In the genomic region with DNA sequence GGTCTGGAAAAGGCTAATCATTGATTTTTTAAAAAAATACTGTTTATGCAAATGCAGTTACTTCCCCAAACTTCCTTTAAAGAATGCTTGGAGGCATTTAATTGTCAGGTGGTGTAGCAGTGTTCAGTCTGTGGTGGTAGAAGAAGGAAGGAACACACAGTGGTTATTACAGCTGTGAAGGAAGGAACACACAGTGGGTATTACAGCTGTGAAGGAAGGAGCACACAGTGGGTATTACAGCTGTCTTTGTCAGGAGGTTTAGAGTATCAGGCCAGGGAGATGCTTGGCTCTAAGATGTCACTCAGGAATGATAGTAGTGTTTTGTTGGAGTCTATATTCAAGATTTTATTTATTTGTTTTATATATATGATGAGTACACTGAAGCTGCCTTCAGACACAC, we compare ENCODE assay signal across 14 mouse cellular contexts. TPM values are rescaled to one million over a fixed set of nuclear protein-coding genes. Genes with fewer than 3 reads are reported as not detected.
DNase-seq lines count a peak whose midpoint lies in the region; ATAC-seq and TF ChIP-seq lines count a peak whose summit lies in the region.
"Had no signal": no experiment of that assay in that cellular context is flagged by ENCODE, and none has a peak within 500 bp of the region (broad histone marks: within the 10 kb centered on the region; RNA-seq: fewer than 3 reads in every experiment).

No protein-coding gene starts in this region.

- H3K36me3 ChIP-seq in forebrain, embryonic 12.5 days (replicated peaks) = peaks cover 35% of the 10 kb centered on the region
- peaks cover 23% of the 10 kb centered on the region for H3K36me3 ChIP-seq in forebrain, postnatal 0 days (ENCODE audit: insufficient read depth)
- H3K36me3 ChIP-seq in hindbrain, postnatal 0 days (ENCODE audit: insufficient read depth, low read length) = peaks cover 16% of the 10 kb centered on the region
- H3K36me3 ChIP-seq in hindbrain, embryonic 12.5 days = peaks cover 33% of the 10 kb centered on the region
- peaks cover 5% of the 10 kb centered on the region; the same call in 1 of the 2 replicates for H3K36me3 ChIP-seq in neural tube, embryonic 14.5 days (ENCODE audit: control insufficient read depth, insufficient read depth, low read length)

- H3K4me2 ChIP-seq in forebrain, embryonic 12.5 days = peak overlapping the region; percentile 75; the same call in 1 of the 2 replicates
- H3K4me2 ChIP-seq in forebrain, postnatal 0 days (ENCODE audit: low read depth) = no peak overlapping the region
- H3K4me2 ChIP-seq in hindbrain, postnatal 0 days (ENCODE audit: low read depth, low read length) = peak overlapping the region; percentile 78
- H3K4me2 ChIP-seq in hindbrain, embryonic 12.5 days (replicated peaks) = no peak overlapping the region; the same call in none of the 2 replicates
- H3K4me2 ChIP-seq in neural tube, embryonic 14.5 days (ENCODE audit: low read depth, low read length) = peak overlapping the region; percentile 76; the same call in 1 of the 2 replicates

- no peak for TF ChIP-seq CTCF in forebrain, postnatal 0 days (IDR thresholded peaks at IDR 0.05; ENCODE audit: low read depth)
- no peak for TF ChIP-seq CTCF in hindbrain, postnatal 0 days (IDR thresholded peaks at IDR 0.05; ENCODE audit: low read depth)

- H3K9ac ChIP-seq in forebrain, embryonic 12.5 days = no peak overlapping the region
- H3K9ac ChIP-seq in forebrain, postnatal 0 days = no peak overlapping the region
- 0 out of 2 replicates have a peak overlapping the region, but pooled peaks have one; percentile 24 for H3K9ac ChIP-seq in hindbrain, postnatal 0 days (replicated peaks; ENCODE audit: low read length)
- no peak overlapping the region for H3K9ac ChIP-seq in hindbrain, embryonic 12.5 days
- no peak overlapping the region for H3K9ac ChIP-seq in neural tube, embryonic 14.5 days (replicated peaks; ENCODE audit: low read depth, low read length)

- no peak for ATAC-seq in forebrain, embryonic 12.5 days (ENCODE audit: low FRiP score)
- ATAC-seq in forebrain, postnatal 0 days = no peak
- no peak for ATAC-seq in hindbrain, postnatal 0 days
- no peak for ATAC-seq in hindbrain, embryonic 12.5 days (ENCODE audit: low FRiP score)
- ATAC-seq in granulocyte monocyte progenitor cell, adult 5-6 weeks (replicated peaks; ENCODE audit: poor library complexity, severe bottlenecking) = 0 out of 2 replicates have a peak, but pooled peaks have one; percentile 17
- ATAC-seq in neural tube, embryonic 14.5 days (ENCODE audit: low read depth) = no peak

- H3K4me1 ChIP-seq in forebrain, embryonic 12.5 days = peaks cover 29% of the 10 kb centered on the region
- peaks cover 20% of the 10 kb centered on the region for H3K4me1 ChIP-seq in forebrain, postnatal 0 days (ENCODE audit: insufficient read depth)
- H3K4me1 ChIP-seq in hindbrain, postnatal 0 days (ENCODE audit: insufficient read depth, low read length) = peaks cover 15% of the 10 kb centered on the region
- peaks cover 23% of the 10 kb centered on the region for H3K4me1 ChIP-seq in hindbrain, embryonic 12.5 days
- peaks cover 22% of the 10 kb centered on the region for H3K4me1 ChIP-seq in neural tube, embryonic 14.5 days (ENCODE audit: control insufficient read depth, insufficient read depth, low read length)

- no peak overlapping the region for H3K27ac ChIP-seq in forebrain, embryonic 12.5 days
- no peak overlapping the region for H3K27ac ChIP-seq in forebrain, postnatal 0 days (ENCODE audit: low read depth, low read length)
- no peak overlapping the region for H3K27ac ChIP-seq in hindbrain, postnatal 0 days
- H3K27ac ChIP-seq in hindbrain, embryonic 12.5 days = no peak overlapping the region
- no peak overlapping the region for H3K27ac ChIP-seq in neural tube, embryonic 14.5 days (ENCODE audit: low read depth, low read length)
- H3K27ac ChIP-seq: embryonic facial prominence, embryonic 12.5 days had no signal

- no peak for DNase-seq in forebrain, postnatal 0 days
- DNase-seq in hindbrain, postnatal 0 days (ENCODE audit: low spot score) = no peak
- DNase-seq in thymus, postnatal 4 days = no peak
- DNase-seq in thymus, postnatal 10 days (ENCODE audit: low spot score in 2 of 2) = no peak
- DNase-seq: cerebellum, postnatal 36 days; liver; lung, embryonic 14.5 days; right cerebral cortex, postnatal 4 days; thymus, adult 2 months had no signal

- H3K9me3 ChIP-seq in forebrain, embryonic 12.5 days = no peaks in the 10 kb centered on the region
- H3K9me3 ChIP-seq in forebrain, postnatal 0 days (ENCODE audit: low read length) = no peaks in the 10 kb centered on the region
- no peaks in the 10 kb centered on the region for H3K9me3 ChIP-seq in hindbrain, postnatal 0 days (ENCODE audit: low read length)
- H3K9me3 ChIP-seq in hindbrain, embryonic 12.5 days (replicated peaks) = no peaks in the 10 kb centered on the region
- H3K9me3 ChIP-seq in neural tube, embryonic 14.5 days (ENCODE audit: control insufficient read depth, low read length) = no peaks in the 10 kb centered on the region
- H3K9me3 ChIP-seq: embryonic facial prominence, embryonic 12.5 days had no signal

- no peaks in the 10 kb centered on the region for H3K27me3 ChIP-seq in forebrain, embryonic 12.5 days
- H3K27me3 ChIP-seq in forebrain, postnatal 0 days (ENCODE audit: insufficient read depth, low read length) = no peaks in the 10 kb centered on the region
- no peaks in the 10 kb centered on the region for H3K27me3 ChIP-seq in hindbrain, postnatal 0 days (ENCODE audit: insufficient read depth, low read length)
- H3K27me3 ChIP-seq in hindbrain, embryonic 12.5 days = no peaks in the 10 kb centered on the region
- no peaks in the 10 kb centered on the region for H3K27me3 ChIP-seq in neural tube, embryonic 14.5 days (ENCODE audit: control insufficient read depth, insufficient read depth, low read length)
- H3K27me3 ChIP-seq: embryonic facial prominence, embryonic 12.5 days had no signal

- H3K4me3 ChIP-seq in forebrain, embryonic 12.5 days (replicated peaks) = no peak overlapping the region
- H3K4me3 ChIP-seq in forebrain, postnatal 0 days (ENCODE audit: low read depth, low read length) = no peak overlapping the region
- no peak overlapping the region for H3K4me3 ChIP-seq in hindbrain, postnatal 0 days (ENCODE audit: low read length)
- H3K4me3 ChIP-seq in hindbrain, embryonic 12.5 days = no peak overlapping the region
- H3K4me3 ChIP-seq in neural tube, embryonic 14.5 days (ENCODE audit: low read depth, low read length) = no peak overlapping the region

RNA-seq across cellular contexts. Expression of a gene that starts 2.5 kb away (rescaled TPM):
- polyA plus RNA-seq in forebrain, embryonic 12.5 days (2016; fragmentation: Nextera tagmentation; extraction: Ambion mirVana) = 101 and 104 TPM in 2 replicates
- total RNA-seq in forebrain, postnatal 0 days (2014; rRNA removed) = 136 and 152 TPM in 2 replicates
- polyA plus RNA-seq in forebrain, postnatal 0 days (2015; fragmentation: Nextera tagmentation; extraction: Ambion mirVana) = 127 and 145 TPM in 2 replicates
- total RNA-seq in hindbrain, postnatal 0 days (2014; rRNA removed) = 85.6 and 87.7 TPM in 2 replicates
- polyA plus RNA-seq in hindbrain, postnatal 0 days (2015; fragmentation: Nextera tagmentation; extraction: Ambion mirVana) = 144 and 145 TPM in 2 replicates
- 124 and 125 TPM in 2 replicates for polyA plus RNA-seq in hindbrain, embryonic 12.5 days (2016; fragmentation: Nextera tagmentation; extraction: Ambion mirVana)
- 23.6 and 32.6 TPM in 2 replicates for total RNA-seq in granulocyte monocyte progenitor cell, adult 5-6 weeks (2014; fragmentation: Nextera tagmentation)
- total RNA-seq in granulocyte monocyte progenitor cell, adult 5-6 weeks (2017) = 44.0 and 45.1 TPM in 2 replicates
- 131 and 141 TPM in 2 replicates for polyA plus RNA-seq in neural tube, embryonic 14.5 days (2014; fragmentation: Nextera tagmentation; extraction: Ambion mirVana)

RNA-seq across cellular contexts. Expression of a gene that starts 39.8 kb away (rescaled TPM):
- polyA plus RNA-seq in forebrain, embryonic 12.5 days (2016; fragmentation: Nextera tagmentation; extraction: Ambion mirVana) = 25.4 and 25.6 TPM in 2 replicates
- total RNA-seq in forebrain, postnatal 0 days (2014; rRNA removed) = 16.3 and 17.1 TPM in 2 replicates
- polyA plus RNA-seq in forebrain, postnatal 0 days (2015; fragmentation: Nextera tagmentation; extraction: Ambion mirVana) = 19.5 and 22.7 TPM in 2 replicates
- 15.2 and 17.9 TPM in 2 replicates for total RNA-seq in hindbrain, postnatal 0 days (2014; rRNA removed)
- polyA plus RNA-seq in hindbrain, postnatal 0 days (2015; fragmentation: Nextera tagmentation; extraction: Ambion mirVana) = 23.9 and 24.8 TPM in 2 replicates
- polyA plus RNA-seq in hindbrain, embryonic 12.5 days (2016; fragmentation: Nextera tagmentation; extraction: Ambion mirVana) = 25.8 and 26.0 TPM in 2 replicates
- 26.2 and 30.5 TPM in 2 replicates for total RNA-seq in granulocyte monocyte progenitor cell, adult 5-6 weeks (2014; fragmentation: Nextera tagmentation)
- 46.7 and 50.0 TPM in 2 replicates for total RNA-seq in granulocyte monocyte progenitor cell, adult 5-6 weeks (2017)
- 15.0 and 22.9 TPM in 2 replicates for polyA plus RNA-seq in neural tube, embryonic 14.5 days (2014; fragmentation: Nextera tagmentation; extraction: Ambion mirVana)

RNA-seq across cellular contexts. Expression of a gene that starts 51.1 kb away (rescaled TPM):
- 67.9 and 70.6 TPM in 2 replicates for polyA plus RNA-seq in forebrain, embryonic 12.5 days (2016; fragmentation: Nextera tagmentation; extraction: Ambion mirVana)
- 45.2 and 50.6 TPM in 2 replicates for total RNA-seq in forebrain, postnatal 0 days (2014; rRNA removed)
- polyA plus RNA-seq in forebrain, postnatal 0 days (2015; fragmentation: Nextera tagmentation; extraction: Ambion mirVana) = 44.4 and 47.1 TPM in 2 replicates
- total RNA-seq in hindbrain, postnatal 0 days (2014; rRNA removed) = 29.6 and 34.2 TPM in 2 replicates
- polyA plus RNA-seq in hindbrain, postnatal 0 days (2015; fragmentation: Nextera tagmentation; extraction: Ambion mirVana) = 45.3 and 48.0 TPM in 2 replicates
- polyA plus RNA-seq in hindbrain, embryonic 12.5 days (2016; fragmentation: Nextera tagmentation; extraction: Ambion mirVana) = 67.2 and 71.9 TPM in 2 replicates
- 36.6 and 48.7 TPM in 2 replicates for total RNA-seq in granulocyte monocyte progenitor cell, adult 5-6 weeks (2014; fragmentation: Nextera tagmentation)
- 55.7 and 60.1 TPM in 2 replicates for total RNA-seq in granulocyte monocyte progenitor cell, adult 5-6 weeks (2017)
- polyA plus RNA-seq in neural tube, embryonic 14.5 days (2014; fragmentation: Nextera tagmentation; extraction: Ambion mirVana) = 54.6 and 56.7 TPM in 2 replicates

Comparison
In these comparisons a context has a peak if more than half of its experiments do, and no peak if none do; other contexts are left out.
1. H3K4me2 ChIP-seq: peak in forebrain, embryonic 12.5 days (single experiment), hindbrain, postnatal 0 days (single experiment) and neural tube, embryonic 14.5 days (single experiment); none in forebrain, postnatal 0 days (single experiment) and hindbrain, embryonic 12.5 days (single experiment).